Mouse (Mus musculus): ENCODE results near the gene Tiam1.

Gene Tiam1

DNA sequence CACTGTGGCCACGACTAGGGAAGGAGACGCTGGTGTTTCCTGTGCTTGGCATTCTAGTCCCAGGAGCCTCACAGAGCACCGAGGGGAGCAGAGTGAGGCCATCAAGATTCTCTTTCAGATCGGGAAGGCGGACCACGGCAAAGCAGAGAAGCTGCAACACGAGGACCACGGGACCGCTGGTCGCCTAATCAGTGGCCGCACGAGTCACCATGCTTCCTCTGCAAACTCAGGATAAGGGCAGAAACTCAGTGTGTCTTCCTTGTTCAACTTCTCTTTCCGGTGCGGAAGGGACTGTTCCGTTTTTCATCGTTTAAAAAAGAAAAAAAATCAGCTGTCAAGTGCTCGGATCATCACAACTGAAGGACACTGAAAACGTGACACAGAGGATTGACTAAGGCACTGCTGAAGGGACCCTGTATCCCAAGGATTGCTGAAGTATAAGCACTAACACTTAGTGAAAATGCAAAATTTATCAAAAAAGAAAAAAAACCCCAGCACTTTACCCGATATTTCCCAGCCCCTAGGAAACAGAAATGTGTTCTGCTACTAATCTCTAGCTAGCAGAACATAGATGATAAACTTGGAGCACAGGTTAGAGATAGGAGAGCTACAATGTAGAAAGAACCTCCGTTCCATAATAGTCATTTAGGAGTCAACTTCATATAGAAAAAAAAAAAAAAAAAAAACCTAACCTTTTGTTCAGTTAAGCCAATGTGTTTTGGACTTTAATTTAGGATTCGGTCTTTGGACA, 99.4 kb downstream of the Tiam1 start:
- DNase-seq: no peak

DNA sequence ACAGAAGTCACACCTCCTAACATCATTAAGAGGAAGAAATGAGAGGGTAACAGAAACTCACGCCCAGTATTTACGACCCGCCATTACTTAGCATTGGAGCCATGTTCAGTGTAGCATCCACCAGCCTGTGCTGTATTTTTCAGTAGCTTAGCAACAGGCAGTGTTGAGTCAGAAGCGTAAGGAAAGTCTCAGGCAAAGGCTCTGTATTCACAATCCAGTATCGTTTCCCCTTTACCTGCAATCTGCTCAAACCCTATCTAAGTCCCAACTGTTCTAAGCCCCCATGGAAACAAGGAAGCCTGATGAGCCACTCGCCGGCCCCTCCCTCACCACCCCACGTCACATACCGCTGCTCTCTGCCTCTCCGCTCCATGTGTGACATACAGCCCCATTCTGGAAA, 100.7 kb downstream of the Tiam1 start:
- DNase-seq: no peak

DNA sequence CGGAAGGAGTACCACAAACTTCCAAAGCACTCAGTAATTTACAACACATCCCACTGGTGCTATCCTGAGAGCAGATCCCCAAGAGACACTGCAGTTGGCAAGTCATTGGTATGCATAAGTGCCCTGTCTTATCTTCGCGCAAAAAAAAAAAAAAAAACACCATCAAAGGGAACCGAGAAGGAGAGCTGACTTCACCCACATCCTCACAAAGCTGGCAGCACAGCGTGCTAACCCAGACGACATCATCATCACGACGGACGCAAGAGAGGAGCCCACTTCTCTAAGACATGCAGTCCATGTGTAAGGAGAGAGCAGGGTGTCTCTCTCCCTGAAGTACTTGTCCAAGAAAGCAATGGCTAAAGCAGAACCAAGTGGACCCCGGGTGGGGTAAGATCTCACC, 101.2 kb downstream of the Tiam1 start:
- DNase-seq: no peak

DNA sequence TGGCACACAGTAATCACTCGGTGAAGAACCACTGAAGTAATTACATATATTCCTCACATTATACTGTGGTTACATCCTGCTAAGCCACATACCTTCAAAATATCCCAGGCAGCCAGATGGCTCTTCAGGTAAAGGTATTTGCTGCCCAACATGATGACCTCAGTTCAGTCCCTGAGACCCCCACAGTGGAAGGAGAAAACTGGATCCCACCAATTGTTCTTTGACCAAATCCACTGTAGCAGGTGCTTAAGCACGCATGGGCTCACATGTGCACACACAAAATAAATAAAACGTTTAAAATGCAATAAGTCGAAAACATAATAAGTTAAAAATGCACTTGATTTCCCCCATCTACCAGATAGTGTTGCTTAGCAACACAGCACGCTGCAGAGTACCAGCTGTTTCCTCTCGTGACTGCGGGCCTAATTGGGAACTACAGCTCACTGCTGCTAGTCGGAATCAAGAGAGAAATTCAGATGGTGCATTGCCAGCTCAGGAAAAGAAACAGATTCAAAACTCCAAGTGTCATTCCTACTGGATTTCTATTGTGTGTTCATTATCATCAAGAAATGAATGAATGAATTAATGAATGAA, 102.7 kb downstream of the Tiam1 start:
- peak; percentile 67 for DNase-seq

DNA sequence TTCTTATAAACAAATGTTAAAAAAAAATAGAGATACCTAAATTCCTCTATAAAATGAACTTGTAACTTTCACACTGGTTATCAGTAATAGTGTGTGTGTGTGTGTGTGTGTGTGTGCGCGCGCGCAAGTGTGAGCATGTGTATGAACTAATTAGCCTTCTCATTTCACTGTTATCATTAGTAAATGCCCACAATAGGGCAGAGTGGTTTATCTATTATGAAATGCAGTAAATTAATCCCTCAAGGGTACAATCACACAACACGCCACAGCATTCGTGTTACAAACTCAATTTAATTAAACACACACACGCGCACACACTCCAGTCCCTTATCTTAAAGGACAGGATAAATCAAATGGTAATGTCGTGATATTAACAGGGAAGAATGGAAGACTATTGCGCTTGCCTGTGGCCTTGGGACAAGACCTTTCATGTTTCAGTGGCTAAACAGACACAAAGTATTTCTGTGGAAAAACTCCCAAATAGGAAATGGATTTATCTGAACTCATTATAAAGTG, 107.9 kb downstream of the Tiam1 start:
- DNase-seq: no peak

DNA sequence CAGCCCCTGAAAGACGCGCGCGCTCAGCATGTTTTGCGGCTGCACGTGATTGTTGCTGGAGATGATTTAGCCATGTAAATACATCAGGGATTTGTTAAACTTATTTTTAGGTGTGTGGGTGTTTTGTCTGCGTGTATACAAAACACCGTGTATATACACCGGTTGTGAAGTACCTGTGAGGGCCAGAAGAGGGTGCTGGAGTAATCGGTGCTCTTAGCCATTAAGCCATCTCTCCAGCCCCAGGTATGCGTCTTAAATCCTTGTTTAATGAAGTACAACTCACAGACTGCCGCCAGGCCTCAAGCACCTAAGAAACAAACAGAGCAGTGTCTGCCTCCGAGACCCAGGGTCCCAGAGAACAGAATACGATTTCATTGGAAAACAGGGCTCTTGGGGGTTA, 113.2 kb downstream of the Tiam1 start:
- DNase-seq: no peak

DNA sequence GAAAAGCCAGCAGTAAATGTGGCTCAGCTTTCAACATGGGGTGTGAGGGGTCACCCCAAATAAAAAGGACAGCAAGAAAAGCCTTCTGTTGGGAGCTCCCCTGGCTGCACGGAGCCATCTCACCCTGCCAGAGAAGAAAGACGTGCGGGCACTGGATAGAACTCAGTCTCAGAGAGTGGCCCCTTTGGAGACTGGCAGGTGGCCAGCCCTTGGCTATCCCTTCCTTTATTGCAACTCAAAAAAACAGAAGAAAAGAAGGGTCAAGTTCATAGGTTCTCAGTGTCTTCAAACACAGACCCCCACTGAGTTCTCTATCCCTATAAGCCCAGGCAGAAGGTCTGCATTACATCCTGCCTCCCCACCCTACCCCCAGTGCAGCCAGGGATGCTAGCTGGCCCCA, 115.7 kb downstream of the Tiam1 start:
- DNase-seq: no peak

DNA sequence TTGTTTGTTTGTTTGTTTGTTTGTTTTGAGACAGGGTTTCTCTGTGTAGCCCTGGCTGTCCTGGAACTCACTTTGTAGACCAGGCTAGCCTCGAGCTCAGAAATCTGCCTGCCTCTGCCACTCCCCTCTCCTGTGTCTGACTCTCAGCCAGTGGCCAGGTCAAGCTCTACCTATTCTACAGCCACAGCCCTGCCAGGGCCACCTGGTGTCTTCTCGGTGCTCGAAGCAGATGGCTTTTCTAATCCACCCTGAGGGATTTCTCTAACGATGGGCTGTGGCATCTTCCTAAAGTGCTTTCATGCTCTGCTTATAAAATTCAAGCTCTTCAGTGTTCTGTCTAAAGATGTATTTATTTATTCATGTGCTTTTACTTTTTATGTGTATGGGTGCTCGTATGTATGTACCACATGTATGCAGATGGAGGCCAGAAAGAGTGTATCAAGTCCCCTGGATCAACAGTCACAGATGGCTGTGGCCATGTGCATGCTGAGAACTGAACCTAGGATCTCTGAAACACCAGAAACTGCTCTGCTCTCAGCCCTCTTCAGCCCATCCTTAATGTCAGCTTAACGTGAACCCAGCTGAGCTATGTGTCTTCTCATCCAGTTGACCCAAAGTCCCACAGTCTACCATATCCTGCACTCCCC, 117.9 kb downstream of the Tiam1 start:
- no peak for DNase-seq

DNA sequence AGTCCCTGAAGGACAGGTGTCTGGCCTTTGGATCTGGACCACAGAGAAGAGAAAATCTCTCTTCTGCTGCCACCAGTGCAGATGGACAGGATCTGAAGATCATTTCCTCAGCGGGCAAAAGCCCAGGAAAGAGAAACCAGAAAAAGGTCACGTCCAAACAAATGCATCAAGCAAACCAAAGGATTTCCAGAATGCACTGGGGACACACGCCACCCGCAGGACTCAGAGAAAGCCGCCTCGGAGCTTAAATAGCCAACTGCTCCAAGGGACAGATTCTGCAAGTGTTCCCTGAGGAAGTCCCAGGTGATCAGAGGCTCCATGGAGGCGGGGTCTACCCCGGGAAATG, 119.9 kb downstream of the Tiam1 start:
- DNase-seq: no peak

DNA sequence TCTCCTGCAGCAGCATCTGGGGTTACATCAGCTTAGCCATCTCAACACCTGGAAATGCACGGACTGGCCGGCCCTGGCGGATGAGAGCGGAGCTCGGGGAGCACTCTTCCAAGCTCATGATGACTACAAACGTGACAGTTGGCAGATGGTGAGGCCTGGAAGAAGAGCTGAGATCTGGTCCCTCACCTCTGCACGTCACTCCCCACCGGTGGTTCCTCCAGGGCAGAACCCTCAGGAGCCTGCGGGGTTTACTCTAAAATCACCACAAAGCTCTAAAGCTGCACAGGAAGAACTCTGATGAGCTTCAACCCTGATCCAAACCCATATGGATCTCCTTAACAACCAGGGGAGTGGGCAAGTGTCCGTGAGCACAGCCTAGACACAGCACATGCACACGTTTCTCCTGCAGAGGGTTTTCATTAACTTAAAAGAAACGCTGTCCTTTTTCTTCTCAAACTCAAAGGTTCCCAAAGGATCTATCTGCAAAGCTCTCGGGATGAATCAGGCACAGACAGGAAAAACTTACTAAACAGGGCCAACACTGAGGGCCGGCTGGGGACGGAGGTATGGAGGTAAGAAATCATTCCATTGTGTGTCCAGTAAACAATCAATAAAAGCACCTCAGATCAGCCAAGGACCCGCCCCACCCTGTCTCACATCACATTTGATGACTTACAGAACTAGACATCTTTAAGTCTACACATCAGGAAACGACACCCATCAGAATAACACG, 120.5 kb downstream of the Tiam1 start:
- DNase-seq: no peak

DNA sequence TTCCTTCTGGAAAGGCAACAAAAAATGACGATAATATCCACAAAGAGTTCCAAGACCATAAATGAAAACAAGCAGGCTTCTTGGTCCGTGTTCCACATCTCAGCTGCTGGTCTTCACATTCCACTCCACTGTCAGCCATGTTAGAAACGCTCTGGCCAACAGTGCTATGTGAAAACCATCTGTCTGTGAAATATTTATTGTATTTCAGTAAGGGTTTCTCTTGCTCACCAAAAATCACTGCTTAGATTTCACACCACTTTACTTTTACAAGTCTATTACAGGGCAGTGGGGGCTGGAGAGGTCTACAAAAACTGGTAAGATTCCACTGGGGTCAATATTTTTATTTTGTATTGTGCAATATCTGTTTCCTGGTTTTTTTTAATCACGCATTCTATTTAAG, 127.5 kb downstream of the Tiam1 start:
- DNase-seq: no peak

DNA sequence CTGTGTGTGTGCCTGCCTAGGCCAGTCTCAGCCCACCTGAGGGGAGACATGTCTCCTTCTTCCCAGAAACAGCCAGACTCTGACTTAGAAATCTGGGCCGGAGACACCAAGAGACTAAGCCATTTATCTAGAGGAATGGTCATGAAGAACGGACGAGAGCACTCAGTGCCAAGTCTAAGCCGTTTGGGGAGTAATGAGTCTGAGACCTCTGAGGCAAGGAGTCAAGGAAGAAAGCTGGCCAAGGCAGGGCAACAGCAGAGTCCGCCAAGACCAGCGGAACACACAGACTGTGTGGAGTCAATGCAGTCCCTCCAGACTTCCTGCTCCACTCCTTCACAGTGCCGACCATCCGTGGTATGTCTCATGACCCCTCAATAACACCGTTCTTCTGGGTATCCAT, 129.0 kb downstream of the Tiam1 start:
- no peak for DNase-seq

DNA sequence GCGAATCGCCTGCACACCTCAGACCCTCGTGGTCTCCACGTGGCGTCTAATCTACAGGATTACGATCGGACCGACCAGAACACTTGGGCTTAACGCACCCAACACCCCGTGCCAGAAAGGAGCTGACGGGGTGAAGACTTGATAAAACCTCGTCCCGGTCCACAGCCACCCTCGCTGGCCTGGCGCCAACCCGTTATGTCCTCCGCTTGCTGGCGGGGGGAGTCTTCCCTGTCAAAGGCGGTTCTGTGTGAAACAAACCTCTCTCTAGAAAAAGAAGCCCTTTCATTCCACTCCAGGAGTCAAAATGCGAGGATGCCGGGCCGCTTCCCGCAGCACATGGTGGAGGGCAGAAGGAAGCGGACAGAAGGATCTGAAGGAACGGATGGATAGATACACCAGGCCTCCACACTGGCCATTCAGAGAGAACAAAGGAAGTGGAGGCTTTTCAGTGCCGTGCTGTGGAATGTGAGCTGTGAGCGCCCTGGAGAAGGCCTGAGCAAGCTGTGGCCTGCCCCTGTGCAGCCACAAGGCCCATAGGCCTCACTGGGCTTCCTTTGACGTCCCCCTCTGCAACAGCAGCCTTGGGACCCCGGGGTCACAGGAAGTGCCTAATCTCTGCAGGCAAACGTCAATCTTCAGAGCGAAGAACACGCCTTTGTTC, 131.9 kb downstream of the Tiam1 start:
- DNase-seq: no peak

DNA sequence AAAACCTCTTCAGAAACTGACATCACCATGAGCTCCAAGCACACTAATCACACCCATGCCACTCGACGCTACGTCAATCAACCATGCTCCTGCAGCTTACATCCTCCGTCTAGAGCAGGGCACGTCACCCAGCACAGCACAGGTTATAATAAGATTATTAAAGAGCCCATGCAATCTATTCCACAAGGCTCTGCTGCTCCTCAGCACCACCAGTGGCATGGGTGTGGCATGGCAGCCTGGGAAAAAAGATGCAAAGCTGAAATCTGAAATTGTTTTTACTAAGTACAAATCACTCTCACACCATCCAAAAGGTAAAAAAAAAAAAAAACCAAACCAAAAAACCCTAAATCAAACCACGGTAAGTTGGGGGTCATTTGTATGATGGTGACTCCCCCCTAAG, 135.1 kb downstream of the Tiam1 start:
- no peak for DNase-seq

DNA sequence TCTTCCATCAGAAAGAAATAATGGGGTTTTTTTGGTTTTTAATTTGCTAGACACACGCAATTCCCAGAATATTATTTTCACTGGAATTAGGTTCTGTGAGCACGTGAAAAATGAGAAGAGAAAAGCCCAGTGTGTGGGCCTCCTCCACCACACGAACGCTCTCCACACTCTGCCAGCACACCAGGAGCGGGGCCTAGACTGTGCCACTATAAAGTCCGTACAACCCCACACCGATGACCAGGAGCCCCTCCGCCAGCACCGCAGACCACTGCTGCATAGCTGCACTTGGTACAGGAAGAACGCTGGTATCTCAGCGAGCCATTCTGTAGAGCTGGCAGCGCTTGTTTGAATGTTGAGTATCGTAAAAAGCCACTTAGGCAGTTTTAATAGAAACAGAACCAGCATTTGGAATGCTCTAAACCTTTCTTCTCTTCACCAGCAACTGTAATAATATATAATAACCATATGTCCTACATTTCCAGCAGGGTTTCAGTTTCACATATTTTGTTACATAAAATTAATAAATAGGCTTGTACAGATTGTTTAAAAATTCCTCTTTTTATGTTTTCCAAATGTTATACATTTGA, 136.1 kb downstream of the Tiam1 start:
- DNase-seq: no peak

DNA sequence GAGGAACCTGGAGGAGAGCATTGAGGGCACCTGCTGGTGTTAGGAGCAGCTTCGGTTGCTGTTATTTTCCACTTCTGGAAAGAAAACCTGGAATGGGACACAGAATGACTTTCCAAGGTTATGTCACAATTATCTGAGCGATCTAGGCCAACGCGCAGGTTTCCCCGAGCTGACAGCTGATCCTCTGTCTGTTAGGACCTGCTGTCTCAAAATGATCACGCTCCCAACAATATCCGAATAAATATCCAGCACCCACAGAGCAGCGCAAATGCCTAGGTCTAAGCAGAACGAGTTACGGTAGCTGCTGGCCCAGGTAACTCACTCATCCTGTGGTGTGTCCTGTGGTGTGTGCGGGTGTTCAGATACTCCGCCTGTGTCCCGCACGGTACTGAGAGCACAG, 140.0 kb downstream of the Tiam1 start:
- DNase-seq: no peak

DNA sequence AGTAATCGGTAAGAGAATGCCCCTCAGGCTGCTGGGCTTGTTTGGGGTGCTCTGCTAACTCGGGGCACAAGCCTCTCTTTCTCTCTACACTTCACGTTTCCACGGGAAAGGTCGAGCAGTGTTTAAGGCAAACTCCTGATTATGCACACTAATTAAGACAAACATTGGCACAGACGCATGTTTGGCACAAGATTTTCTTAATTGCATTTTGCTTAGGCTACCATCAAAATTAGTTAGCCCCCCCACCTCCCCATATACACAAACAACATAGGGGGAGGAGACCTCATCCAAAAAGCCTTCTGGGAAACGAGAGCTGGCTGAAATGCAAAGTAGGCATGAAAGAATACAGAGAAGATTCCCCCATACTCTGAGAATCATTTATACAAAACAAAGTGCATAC, 148.4 kb downstream of the Tiam1 start:
- DNase-seq: no peak

DNA sequence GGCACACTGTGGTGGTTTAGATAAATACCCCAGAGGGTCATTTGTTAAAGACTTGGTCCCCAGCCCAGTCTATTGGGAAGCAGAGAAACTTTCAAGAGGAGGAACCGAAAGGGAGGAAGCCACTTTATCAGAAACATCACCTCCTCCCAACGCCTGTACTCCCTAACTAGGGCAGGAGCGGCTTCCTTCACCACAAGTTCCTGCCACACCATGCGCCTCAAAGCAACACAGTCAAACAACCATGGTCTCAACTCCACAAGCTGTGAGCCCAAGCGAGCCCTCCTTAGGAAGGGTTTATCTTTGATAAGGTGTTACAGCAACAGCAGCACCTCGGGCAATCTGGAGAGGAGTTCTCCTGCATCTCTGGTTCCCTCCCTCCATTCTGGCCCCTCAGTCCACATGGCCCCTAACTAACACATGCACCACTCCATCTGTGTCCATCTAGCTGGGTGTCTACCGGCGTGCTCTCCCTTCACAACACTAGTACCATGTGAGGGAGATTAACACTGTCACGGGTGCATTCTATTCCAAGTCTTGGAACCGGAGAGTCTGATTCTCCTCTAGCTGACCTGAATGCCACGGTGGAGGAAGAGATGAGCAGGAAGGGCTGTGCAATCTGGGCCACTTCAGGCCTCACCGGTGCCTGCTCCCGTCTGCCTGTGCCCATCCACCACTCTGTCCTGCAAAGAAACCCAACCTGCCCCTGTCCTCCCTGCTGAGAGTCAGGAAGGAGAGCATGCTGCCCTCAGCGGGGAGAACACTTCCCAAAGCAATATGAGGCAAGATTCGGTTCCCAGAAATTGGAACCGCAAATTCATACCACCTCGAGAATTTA, 149.4 kb downstream of the Tiam1 start:
- DNase-seq: no peak

DNA sequence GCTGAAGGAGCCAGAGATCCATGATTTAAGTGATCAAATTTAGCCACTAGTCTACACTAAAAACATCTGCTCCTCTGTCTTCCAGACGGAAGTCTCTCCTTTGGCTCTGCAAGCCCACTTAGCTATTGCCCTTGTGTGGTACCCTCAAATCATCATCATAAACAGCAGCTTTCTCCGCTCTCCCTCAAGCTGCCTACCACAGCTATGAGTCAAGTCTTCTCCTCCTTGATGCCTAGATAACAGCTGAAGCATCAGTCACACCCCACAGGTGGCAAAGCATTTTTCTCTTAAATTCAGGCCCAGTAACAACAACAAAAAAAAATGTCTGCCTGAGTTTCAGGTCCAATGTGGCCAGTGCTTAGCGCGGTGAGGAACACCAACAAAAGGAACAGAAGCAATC, 150.1 kb downstream of the Tiam1 start:
- no peak for DNase-seq

DNA sequence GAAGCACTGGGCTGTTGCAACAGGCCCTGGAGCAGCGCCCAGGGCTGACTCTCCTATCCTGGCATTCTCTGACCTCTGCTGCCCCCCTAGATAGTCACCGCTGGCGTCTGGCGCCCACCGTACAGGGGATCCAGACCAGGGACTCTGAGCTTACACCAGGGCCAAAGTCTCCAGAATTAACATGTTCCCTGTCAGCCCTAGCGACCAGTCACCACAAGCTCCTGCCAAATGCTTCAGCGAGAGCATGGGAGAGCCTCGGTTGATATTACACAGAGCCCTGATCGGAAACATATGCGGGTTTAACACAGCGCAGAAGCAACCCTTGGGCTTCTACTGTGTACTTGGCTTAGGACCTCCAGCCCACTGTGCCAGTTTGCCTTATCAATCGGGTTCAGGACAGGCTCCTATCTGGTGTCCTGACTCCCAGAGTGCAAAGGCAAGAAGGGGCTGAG, 151.8 kb downstream of the Tiam1 start:
- no peak for DNase-seq

DNA sequence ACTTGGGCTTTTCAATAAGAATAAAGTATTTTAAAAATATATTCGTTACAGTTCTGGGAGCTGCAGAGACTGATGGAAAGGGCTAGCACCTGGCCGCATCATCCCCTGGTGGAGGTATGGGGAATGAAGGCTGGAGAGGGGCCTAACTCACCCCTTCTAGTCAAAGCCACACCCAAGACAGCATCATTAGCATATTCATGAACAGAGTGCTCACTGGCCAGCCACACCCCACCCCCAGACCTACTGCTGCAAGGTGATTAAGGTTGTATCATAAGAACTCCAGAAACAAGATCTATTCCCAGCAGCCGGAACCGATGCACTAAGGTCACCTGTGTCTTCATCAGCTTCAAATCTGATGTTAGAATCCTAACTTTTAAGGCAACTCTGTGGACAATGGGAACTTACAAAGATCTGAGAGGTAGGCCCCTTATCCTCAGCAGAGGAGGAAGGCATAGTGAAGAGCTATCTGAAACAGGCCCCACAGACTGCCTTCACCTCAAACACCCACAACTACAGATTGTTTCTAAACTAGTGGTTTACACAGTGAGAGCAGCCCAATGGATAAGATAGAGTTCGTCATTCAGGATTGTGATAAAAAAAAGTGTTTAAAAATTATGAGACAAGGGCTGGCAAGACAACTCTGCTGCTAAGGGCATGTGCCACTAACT, 153.1 kb downstream of the Tiam1 start:
- DNase-seq: no peak
